Mouse (Mus musculus): ENCODE data around the gene Acsl3.
A peak's percentile ranks its signal among the peaks of the same experiment; 100 is the strongest.

Acsl3 gene

DNA sequence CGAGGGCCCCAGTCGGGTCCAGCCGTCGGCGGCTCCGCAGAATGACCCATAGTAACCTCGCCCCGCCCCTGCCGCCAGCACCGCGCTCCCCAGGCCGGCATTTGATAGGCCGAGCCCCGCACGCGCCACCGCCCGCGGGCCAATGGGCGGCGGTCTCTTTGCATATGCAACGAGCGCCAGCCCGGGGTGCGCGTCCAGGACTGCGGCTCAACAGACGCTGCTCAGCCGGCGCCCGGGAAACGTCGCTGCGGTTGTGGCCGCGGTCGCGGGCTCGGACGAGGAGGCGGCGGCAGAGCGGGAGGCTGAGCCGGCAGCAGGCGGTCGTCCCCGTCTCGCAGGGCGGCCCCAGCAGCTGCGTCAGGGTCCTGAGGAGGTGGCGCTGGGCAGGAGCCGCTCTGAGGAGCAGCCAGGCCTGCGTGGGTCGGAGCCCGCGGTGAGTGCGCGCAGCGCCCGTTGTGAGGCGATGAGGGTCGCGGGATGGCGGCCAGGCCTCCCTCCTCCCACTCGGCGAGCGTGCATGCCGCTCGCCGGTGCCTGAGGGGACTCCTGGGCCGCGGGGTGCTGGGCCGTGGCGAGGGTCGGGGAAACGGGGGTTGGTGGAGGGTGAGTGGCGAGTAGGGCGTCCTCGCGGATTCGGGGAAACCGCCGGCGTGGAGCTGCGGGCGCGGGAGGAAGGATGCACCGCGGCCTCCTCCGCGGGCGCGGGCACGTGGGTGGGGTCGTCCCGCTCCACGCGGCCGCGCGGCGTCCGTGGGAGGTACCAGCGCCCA lies at the start of gene Acsl3, which contains the start of gene Utp14b:
Acsl3 (plus strand) TSS at position 155 of the 770 bp plus-strand sequence.
Utp14b (plus strand) TSS at position 368 of the 770 bp plus-strand sequence.
- DNase-seq (ENCODE audit: low spot score in 2 of 2), result peak; percentile 95

DNA sequence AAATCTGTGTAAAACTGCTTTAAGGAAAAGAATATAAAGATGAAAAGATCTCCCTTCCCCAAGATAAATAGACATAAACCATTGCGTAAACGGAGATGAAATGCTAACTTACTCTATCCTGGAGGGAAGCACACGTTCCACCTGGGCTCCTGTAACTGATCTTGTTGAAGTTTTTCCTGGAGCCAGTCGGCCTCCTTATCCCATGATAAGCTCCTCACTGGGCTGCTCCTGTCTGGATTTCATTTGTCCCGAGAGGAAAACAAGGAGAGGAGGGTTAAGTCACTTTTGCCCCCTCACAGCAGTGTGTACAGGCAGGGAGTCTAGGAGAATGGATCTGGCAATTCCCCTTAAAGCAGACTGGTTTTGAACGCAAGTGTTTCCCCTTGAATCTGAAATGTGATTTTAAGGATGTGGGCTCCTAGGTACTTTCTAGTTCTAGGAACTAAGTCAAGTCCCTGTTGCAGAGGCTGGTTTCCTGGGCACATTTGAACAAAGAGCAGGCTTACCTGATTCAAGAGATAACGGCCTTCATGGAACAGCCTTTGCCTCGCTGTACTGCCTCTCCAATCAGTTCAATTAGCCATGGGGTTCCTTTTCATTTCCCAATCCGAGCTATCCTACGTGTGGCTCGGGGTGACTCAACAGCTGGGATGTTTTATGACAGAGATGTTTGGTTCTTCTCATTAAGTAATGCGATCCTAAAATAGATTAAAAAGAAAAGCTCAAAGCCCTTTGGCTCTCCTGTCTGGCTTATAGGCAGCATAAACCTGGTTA lies 48.3 kb upstream of the Acsl3 start:
- DNase-seq (ENCODE audit: low spot score in 2 of 2), result no peak

DNA sequence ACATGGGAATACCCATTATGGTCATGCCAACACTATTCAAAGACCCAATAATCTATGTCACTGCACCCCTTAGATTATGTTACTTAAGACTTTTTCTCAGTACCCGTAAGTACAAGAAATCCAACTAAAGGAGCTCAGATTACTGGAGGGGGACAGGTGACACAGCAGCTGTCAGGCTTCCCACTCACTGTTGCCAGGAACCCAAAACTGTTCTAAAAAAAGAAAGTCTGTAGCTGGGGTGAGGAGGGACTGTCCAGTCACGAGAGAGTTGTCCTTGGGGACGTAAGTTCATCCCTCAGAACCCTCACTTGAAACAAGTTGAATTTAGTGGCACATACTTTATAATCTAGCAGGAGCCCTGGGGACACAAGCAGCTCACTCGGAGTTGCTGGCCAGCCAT lies 46.6 kb upstream of the Acsl3 start:
- DNase-seq (ENCODE audit: low spot score in 2 of 2), result no peak

DNA sequence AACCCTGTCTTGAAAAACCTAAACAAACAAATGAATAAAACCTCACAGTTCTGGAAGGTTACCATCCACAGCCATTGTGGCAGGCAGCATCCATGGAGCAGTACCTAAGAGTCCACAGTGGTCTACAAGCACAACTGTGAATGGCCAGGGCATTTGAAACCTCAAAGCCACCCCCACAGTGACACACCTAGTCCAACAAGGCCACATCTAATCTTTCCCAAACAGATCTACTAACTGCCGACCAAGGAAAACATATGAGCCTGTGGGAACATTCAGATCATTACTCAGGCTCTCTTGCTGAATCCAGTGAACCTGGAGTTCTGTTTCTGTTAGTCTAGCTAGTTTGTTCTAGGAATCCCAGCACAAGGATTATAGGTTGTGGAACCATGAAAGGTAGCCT lies 44.7 kb upstream of the Acsl3 start:
- no peak for DNase-seq (ENCODE audit: low spot score in 2 of 2)

DNA sequence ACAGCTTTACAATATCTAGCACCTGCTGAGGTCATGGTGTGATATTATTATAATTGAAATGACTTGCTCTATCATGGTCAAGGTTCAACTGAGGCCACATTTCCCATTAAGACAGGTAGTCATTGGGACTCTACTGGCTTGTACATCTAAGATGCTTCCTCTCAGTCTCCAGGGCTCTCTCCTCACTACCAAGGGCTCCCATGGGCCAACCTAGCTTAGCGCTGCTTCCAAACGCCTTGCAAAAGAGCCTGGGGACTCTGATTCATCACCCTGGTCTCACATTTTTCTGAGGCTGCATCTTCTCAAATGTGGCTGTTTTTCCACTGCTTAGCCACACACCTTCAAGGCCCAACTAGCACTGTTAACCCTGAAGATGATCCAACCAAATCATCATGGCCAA lies 33.3 kb upstream of the Acsl3 start:
- DNase-seq (ENCODE audit: low spot score in 2 of 2), result no peak

DNA sequence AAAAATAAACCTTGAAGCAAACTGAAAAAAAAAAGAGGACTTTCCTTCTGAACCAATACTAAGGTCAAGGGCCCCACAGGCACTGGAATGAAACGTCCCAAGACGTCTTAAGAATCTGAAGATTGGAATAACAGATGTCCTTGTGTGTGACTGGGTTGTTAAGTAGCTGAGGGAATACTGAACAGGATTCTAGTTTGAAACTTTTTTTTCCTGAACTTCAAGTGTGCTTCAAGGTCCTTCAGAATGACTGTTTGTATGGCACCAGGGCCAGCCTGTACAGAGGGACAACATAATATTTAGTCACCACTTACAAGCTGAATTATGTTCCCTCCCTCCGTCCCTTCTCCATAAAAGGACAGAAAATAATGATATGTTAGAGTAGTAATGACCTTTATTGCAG lies 23.1 kb upstream of the Acsl3 start:
- DNase-seq (ENCODE audit: low spot score in 2 of 2), result no peak

DNA sequence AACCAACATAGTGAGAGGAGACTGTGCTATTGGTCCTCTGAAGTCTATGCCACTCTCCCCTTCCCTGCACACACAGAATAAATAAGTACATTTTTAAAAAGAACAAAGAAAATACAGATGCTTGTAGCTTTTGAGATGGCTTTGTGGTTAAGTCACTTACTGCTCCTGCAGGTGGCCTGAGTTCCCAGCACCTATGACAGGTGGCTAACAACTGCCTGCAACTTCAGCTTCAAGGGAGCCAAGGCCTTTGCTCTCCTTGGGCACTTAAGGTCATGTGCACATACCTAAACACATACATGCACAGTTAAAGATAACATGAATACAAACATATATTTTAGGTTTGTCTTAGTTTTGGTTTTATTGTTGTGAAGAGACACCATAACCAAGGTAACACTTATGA lies 16.8 kb upstream of the Acsl3 start:
- no peak for DNase-seq (ENCODE audit: low spot score in 2 of 2)

DNA sequence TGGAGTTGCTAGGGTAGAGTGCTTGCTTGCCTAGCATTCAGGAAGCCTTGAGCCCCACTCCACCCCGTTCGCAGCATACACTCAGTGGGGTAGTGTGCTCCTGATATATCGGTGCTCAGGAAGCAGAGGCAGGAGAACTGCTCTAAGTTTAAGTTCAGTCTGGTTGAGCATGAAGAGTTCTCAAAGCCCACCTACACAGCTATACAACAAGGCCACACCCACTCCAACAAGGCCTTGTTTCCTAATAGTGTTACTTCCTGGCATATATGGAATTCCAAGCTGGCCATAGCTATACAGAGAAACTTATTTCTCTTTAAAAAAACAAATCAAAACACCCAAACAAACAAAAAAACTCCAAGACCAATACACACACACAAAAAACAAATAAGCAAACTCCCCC lies 15.8 kb upstream of the Acsl3 start:
- DNase-seq (ENCODE audit: low spot score in 2 of 2), result no peak

DNA sequence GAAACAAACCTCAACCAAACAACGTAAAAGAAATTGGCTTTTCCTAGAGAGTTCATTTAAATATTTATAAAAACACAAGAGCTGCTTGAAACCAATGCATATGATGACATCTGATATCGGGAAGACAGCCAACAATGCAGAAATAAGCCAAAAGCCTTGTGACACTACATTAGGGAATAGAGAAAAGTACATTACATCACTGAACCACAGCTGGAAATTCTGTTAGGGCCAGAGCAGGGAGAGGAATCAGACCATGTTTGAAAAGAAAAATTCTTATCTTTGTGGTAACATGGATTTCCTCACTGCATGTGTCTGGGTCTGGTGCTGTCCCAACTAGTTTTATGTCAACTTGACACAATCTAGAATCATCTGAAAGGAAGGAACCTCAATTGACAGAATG lies 15.4 kb upstream of the Acsl3 start:
- no peak for DNase-seq (ENCODE audit: low spot score in 2 of 2)

DNA sequence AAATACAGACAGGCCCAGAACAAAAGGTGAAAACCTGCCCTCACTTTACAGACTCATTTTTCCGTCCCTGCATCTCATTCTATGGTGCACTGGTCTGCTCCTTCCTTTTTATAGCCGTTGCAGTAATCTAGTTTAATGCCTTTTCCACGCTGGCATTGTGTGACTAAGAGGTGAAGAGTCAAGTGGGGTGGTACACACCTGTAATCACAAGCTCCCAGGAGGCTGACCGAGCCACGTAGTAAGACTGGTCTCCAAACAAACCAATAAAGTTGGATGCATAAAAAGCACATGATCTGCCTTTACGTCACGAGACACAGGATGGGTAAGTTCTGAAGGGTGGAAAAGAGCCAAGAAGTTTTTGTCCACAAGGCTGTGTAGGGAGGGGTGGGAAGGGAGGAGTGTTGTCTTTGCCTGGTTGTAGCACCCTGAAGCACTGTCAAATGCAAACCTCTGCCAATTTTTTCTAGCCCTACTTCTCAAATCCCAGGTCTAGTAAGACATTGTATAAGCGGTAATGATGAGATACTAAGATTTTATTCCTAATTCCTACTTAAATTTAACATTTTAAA lies 10.2 kb upstream of the Acsl3 start:
- DNase-seq (ENCODE audit: low spot score in 2 of 2), result no peak

DNA sequence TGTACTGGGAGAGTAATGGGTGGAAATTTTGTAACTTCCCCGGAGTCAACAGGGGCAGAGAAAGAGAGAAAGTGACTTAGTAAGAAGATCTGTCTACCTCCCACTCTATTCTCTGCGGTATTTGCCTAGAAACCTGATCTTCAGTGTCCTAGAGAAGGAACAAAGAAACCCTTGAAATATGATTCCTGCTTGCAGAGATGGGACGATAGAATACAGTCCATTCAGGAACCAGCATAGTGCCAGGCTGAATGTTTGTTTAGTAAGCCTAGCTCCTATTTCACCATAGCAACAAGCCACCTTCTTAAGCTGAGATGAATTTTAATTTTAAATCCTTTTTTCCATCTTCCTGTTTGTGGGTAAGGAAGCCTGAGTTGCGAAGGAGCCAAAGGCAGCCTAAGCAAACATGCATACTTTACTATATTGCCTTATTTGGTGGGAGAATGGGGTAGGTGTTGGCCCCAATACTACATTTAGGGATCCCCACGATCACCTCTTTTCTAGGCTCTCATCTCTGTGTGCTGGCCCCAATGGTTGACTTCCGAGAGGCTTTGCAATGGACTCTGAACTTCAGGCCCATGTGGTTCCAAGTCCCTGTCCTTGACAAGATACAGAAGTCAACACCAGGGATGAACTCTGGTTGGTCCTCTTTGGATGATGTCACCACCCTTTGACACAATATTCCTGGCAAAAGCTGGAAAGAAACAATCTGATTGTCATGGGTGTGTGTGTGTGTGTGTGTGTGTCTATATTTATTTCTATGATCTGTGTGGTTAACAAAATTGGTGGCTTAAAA lies 8.2 kb upstream of the Acsl3 start:
- no peak for DNase-seq (ENCODE audit: low spot score in 2 of 2)

DNA sequence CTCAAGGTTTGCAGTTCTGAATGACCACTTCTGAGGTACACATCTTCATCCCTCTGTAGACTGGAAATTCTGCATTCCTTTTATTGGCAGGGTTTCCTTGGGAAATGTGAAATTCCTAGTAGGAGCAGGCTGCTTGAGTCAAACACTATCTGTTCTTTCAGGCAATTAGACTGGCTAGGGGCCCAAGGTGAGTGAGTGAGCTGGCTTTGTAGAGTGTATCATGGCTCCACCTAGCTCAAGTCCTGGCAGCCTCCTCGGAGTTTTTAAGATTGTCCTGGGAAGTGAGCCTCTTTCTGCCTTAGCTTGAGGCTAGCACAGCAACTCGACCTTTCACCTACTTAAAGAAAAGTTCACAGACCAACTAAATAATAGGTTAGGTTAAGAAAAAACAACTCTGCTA lies 1.2 kb upstream of the Acsl3 start:
- DNase-seq (ENCODE audit: low spot score in 2 of 2), result no peak

DNA sequence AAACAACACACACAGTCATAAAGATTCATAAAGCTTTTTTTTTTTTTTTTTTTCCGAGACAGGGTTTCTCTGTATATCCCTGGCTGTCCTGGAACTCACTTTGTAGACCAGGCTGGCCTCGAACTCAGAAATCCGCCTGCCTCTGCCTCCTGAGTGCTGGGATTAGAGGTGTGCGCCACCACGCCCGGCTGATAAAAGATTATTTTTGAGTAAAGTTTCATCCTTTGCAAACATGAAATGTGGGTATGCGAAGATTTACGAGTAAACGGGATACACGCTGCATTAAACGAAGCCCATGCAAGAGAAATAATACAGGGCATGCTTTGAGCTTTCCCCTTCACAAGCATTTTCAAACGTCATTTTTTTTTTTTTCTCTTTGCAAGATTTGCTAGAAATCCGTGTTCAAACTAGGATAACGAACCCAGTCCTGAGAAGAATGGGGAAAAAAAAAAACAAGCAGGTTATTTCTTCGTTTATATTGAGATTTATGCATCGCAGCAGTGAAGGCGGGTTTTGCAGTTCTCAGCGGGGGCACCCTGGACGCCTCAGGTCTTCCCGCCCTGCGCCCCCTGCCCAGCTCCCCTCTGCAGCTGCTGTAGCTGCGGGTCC lies 500 bp upstream of the Acsl3 start:
- no peak for DNase-seq (ENCODE audit: low spot score in 2 of 2)

DNA sequence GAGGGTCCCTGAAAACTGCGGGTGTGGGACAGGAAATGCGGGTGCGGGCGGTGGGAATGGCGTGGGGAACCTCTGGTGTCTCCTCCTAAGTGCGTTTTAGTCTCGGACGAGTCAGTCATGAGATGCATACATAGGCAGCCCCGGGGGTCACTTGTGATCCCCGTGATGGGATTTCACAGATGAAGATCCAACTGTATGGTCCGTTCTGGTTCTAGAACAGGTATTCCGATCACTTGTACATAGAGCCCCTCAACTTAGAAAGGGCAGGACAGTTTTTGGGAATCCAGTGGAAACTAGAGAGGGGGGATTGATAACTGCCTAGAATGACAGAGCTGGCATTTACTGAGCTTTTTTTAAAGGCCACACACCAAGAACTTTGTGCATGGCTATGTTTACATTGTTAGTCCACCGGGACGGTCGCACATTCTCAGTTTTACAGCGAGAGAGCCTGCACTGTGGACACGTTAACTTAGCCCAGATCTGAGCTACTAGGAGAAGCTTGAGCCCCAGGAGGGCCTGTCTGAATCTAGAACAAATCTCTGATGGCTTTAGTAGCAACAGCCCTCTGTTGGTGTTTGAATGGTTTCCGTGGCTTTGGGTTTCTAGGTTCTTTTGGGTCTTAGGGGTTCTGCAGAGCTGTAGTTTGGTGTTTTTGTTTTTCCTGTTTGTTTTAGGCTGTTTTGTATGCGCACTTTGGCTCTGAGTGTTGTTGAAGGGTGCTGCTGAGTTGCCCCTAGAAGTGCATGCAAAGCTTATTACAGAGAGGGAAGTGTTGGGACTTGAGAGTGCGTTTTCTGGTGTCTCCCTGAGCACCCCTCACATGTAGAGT lies 1.0 kb downstream of the Acsl3 start:
- no peak for DNase-seq (ENCODE audit: low spot score in 2 of 2)

DNA sequence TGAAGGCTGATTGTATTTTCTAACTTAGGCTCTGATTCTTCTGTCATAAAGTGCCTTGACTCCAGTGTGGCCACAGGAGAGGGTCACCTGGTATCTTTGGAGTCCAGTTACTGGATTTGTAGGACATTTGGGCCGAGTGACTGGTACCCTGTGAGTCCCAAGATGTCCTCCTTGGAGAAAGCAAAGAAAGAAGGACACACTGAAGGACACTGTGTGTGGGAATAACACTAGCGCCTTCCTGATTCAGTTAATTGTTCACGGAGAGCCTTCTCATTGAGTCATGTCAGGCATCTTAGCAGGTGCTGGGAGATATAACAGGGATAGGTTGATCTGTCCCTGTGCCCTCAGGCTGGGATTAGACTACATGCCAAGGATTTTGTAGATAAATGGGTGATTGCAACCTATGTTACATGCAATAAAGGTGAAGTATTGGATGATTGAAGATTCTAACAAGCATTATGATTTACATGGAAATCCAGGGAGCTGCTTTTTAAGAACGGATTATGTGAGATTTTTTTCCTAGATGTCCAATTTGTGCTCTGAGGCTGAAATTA lies 1.7 kb downstream of the Acsl3 start:
- DNase-seq (ENCODE audit: low spot score in 2 of 2), result no peak

DNA sequence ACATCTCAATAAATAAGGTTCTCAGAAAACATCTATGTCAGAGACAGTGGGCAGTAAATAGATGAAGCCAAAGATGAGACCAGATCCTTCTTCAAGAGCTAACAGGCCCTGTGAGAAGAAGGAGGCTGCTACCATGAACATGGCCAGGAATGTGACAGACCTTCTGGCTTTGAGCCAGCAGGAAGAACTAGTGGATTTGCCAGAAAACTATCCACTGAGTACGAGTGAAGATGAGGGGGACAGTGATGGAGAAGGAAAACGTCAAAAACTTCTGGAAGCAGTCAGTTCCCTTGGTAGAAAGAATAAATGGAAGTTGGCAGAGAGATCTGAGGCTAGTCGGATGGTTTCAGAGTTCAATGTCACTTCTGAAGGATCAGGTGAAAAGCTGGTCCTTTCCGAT lies 6.7 kb downstream of the Acsl3 start:
- no peak for DNase-seq (ENCODE audit: low spot score in 2 of 2)

DNA sequence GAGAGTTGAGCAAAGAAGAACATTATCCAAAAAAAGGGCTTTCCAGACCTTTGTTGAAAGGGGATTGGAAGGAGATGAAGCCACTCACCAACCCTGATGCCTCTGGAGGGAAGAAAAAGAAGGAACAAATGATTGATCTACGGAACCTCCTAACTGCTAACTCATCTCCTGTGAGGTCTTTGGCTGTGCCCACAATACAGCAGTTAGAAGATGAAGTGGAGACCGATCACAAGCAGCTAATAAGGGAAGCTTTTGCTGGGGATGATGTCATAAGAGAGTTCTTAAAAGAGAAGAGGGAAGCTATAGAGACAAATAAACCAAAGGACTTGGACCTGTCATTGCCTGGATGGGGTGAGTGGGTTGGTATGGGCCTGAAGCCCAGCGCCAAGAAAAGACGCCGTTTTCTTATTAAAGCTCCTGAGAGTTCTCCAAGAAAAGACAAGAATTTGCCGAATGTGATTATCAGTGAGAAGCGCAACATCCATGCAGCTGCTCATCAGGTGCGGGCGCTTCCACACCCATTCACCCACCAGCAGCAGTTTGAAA lies 8.4 kb downstream of the Acsl3 start:
- DNase-seq (ENCODE audit: low spot score in 2 of 2), result peak in 1 of 2 experiments; percentile 33

DNA sequence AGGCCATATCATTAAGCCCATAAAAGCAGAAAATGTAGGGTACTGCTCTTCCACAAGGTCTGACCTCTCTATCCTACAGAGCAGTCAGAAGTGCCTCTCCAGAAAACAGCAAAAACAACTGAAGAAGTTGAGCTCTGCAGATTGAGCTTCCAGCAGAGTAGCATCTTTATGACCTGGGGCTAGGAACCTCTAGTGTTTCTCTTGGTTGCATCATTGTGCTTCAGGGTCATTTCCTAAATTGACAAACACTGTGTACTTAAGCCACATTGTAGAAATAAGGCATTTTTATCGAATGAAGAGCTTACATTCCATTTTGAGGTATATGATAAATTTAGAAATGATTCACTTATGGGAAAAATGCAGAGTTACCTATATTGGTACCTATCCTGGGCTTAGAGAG lies 9.0 kb downstream of the Acsl3 start:
- no peak for DNase-seq (ENCODE audit: low spot score in 2 of 2)

DNA sequence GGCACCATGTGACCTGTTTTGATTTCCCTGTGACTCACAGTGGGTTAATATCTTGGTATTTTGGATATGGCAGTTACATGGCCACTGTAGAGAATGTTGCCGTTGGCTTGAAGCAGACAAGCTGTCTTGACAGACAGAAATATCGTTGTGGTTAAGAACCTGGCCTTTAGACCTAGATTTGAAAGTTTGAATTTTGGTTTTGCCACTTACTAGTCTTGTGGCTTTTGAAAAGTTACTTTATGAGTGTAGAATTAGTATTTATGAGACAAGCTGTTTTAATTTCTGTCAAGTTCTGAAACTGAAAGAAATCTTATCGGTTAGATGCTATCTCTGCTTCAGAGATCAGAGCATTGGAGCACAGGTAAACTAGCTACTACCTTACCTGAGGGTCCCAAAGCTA lies 24.7 kb downstream of the Acsl3 start:
- DNase-seq (ENCODE audit: low spot score in 2 of 2), result no peak

DNA sequence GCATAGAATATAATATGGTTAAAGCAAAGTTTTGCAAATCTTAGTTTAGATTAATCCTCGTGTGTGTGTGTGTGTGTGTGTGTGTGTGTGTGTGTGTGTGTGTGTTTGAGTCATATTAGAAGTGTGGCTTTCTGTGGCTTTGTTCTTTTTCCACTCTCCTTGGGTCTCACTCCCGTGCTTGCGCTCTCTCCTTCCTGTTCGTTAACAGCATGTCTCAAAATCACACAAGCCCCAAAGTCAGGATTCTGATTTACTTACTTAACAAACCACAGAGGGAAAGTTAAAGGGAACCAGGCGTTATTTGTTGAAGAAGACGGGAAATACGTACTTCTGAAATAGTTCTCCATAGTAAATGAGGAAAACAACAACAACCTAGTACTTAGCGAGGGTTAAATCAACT lies 26.5 kb downstream of the Acsl3 start:
- no peak for DNase-seq (ENCODE audit: low spot score in 2 of 2)

Measured in right cerebral cortex, postnatal 36 days (tissue).